Mouse (Mus musculus) layer of hippocampus, adult 9-11 months (tissue): ENCODE data around the gene Nln.

Experiments used
- DNase-seq: peaks from one replicate; pipeline ENCODE4 v3.0.0; 2022

Gene Nln

DNA sequence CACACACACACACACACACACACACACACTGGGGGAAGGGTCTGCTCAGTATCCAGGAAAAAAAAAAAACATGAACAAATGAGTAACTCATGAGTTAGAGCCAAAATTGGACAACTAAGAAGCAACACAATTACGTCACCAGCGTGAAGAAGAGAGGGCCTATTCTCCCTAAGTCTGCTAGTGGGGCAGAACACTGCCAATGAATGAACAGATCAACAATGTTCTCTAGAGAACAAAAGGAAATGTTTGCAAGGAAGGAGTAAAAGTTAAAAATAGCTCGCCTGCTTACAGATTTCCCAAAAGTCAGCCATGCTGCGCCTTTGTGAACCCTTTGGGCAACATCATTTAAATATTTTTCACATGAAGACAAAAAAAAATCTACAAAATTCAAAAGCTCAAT lies 69.6 kb downstream of the Nln start:
- peak; percentile 72 for DNase-seq

GRCm38 (mm10) chr13:104038891-104039290 lies 70.5 kb downstream of the Nln start:
- DNase-seq, result no peak

DNA sequence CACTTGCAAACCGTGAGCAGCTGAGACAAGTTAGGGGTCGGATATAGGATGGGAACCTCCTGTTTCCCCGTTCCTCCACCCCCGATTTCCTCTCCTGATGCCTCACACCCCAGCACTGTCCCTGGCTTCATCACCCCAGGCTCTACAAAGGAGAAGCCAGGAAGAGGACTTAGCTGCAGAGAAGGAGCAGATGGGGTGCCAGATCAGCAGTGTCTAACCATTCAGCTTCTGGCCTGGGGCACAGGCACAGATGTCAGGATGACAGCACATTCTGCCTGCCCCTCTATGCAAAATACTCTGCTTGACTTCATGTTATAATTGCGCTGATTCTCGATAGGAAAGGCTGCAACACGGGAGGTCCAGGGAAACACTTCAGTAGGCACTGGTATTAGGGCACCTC lies 71.1 kb downstream of the Nln start:
- no peak for DNase-seq

- DNase-seq, result no peak
Measured at GRCm38 (mm10) chr13:104037531-104038290, 71.7 kb downstream of the Nln start.

DNA sequence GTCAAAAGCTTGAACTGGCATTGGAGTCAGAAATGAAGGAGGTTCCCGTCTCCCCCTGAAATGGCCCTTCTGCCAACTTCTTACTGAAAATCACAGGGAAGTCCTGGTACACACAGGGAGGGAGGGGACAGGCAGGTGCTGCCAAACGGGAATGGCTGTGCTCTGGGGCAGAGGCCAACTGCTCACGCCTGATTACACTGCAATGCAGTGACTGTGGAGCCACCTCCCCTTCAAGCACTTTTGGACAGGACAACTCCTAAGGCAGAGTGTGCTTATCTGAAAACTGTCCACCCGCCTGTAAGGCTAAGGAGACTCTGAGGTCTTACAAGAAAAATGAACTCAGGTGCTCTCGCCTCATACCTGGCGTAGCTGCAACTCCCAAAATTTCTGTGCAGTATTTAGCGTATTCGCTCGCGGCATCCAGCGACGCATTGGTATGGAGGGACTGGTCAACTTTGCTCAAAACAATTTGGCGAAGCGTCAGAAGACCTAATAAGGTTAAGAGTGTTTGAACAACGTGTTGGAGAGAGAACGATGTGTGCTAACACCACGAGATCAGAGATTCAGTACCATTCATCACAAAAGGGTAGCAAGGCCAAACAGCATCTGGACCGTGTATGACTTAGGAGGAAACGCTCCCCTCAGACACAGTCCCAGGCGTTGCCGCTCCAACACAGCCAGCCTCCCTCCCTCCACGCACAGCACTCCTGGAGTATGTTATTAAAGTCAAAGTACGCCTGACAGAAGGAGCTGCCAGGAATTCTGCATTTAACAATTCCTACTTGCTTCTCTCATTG lies 72.7 kb downstream of the Nln start:
- DNase-seq, result no peak

DNA sequence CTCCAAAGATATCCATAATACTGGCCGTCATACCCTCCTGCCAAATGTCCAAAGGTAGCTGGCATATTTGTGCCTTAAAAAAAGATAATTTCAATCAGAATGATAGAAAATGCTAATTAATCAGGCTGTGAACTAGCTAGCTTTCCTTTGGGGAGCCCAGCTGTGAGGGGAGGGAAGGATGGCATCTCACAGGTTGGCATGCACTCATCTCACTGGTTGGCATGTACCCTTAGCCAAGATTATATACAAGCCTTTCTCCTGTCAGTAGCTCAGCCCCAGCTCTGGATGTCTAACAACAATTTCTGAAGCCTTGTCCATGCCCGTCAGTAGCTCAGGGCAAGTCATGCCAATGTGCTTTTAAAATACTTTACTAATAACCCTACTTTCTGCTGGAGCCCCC lies 73.8 kb downstream of the Nln start:
- DNase-seq, result no peak

DNA sequence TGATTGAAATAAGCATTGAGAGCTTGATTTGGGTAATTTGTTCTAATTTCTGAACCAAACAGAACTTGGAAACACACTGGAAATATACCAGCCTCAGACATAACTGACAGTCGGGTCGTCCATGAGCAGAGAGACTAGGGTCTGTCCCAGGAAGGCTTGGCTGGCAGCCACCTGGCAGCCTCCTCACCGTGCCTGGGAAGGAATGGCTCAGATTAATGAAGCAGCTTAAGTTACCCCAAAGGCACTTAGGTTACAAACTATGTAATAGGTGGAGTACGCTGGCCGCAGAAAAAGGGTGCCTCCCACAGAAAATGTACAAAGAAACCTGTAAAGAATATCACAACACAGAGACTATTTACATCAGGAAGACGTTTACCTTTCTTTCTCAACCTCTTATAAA lies 74.6 kb downstream of the Nln start:
- DNase-seq, result no peak

DNA sequence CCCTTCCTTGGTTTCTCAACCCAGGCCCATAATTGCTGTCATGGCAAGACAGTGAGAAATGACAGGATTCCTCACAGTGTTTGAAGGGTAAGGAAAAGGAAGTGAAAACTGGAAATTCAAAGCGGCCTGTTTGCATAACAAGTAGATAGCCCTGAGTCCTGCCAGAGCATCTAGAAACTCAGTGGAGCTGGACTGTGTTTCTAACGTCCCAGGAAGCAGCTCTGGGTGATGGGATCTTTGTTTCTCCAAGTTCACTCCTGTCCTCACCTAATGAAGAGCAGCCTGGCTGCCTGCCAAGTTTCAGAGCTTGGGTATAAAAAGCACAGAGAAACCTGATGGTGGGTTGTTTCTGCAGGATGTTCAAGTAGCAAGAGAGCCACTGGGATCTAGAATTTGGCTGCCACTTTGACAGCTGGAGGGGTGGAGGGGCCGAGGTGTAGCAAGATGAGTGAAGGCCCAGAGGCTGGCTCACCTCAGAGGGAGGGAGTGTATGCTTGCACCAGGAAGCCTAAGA lies 76.7 kb downstream of the Nln start:
- DNase-seq, result no peak

DNA sequence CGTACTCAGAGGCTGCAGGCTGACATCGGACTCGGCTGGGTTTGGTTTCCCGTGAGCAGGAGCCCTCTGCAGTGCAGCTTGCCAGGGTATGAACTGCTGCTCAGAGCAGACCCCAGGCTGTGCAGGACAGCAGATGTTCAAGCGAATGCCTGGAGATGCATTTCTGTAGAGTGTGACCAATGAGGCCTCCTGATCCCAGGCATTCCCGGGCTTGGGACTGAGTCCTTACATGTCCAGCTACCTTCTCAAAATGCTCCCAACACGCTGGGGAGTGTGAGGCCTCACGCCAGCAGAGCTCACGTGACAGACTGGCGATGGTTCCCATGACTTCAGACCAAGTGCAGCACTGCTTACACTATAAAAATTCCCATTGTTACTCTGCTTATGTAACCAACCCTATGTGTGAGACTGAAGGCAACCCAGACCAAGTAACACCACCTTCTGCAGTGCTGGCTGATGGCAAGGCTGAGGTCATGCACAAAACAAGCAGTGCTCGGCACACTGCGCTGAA lies 77.5 kb downstream of the Nln start:
- peak; percentile 82 for DNase-seq

GRCm38 (mm10) chr13:104030956-104031355 lies 78.5 kb downstream of the Nln start:
- DNase-seq, result no peak

GRCm38 (mm10) chr13:104029511-104029910 lies 79.9 kb downstream of the Nln start:
- no peak for DNase-seq

DNA sequence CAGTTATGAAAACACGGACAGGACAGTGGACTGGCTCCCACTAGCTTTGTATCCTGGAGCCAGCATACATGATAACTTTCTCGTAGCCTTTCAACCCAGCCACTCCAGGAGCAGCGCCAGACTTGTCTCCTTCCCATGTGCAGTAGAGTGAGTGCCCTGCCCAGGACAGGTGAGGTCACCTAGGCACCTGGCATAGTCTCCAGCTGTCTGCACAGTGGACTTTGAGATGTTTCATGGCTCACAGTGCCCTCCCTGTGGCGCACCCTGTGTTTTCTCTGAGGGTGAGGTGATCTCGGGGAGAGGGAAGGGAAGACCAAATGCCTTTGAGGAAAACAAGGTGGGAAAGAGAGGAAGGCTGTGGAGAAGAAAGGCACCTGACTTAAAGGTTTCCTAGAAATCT lies 80.3 kb downstream of the Nln start:
- no peak for DNase-seq

DNA sequence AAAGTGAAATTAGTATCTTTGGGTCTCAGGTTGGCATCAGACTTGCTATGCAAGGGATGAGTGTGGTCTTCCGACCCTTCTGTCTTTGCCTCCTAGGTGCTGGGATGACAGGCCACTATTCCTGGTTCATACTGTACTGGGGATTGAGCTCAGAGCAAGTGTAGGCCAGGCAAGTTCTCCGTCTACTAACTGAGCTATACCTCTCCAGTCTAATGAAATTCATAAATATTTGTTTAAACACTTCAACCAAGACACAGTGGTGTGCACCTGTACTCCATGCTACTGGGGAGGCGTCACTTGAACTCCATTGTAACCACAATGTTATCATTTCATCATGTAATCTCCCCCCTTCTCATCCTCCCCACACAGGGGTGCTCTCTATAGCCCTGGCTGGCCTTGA lies 82.9 kb downstream of the Nln start:
- no peak for DNase-seq

- no peak for DNase-seq
Measured at GRCm38 (mm10) chr13:104025710-104025995, 83.8 kb downstream of the Nln start.

DNA sequence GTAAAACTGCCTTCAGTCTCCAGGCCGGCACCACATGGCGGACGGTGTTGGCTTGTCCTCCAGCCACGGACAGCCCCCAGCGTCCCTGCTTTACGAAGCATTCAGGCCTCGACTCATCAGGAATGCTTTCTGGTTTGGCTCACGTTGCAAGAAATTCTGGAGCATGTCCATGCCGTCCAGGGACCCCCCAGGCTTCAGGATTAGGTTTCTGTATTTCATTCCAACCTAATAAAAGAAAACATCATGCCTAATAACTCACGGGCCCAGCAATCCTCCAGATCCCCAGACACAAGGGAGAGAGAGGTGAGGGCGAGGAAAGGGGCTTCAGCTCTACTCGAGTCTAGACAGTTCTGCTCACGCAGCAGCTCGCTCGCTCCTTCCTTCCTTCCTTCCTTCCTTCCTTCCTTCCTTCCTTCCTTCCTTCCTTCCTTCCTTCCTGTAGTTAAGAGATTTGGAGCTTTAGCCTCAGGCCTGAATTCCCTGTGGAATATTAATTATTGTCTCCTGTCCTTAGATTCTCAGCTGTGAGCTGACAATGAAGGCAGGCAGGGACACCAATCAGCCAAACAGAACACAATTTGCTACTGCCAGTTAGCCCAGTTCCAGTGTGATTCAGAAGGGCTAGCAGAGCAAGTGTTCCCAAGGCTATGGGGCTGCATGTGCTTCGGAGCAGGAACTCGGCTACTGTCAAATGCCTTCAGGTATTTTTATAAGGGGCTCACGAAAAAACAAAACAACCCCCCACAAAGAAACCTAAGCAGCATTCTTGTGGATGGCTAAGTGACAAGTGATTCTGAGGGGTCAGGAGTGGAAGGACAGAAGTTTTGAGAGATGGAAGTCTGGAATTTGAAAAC lies 84.3 kb downstream of the Nln start:
- DNase-seq, result no peak

- DNase-seq, result no peak
Measured at GRCm38 (mm10) chr13:104024275-104024674, 85.1 kb downstream of the Nln start.

DNA sequence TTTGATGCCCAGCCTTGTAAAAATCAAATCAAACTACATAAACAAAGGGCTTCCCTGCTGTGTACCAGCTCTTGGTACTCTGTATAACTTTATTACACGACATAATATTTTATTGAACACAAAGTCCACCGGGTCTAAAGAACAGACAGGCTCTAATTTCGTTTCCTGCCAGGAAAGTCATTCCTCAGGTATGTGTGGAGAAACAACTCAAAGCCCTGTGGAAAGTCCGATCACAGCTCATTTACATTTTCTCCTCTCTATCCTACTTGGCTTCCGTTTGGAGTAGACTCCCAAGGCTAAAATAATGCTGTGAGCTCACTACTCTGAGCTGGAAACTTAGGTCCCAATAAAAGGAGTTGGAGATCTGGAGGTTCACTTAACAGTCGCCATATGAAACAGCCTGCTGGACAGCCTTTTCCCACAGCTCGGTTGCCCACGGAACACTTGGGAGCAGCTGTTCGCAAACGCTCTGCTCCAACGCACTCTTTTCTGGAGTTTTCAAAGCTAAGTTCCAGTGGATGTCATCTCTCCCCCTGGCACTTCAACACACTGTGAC lies 86.0 kb downstream of the Nln start:
- no peak for DNase-seq

- no peak for DNase-seq
Measured at GRCm38 (mm10) chr13:104018466-104019076, 90.8 kb downstream of the Nln start.

GRCm38 (mm10) chr13:104015246-104016105 lies 93.9 kb downstream of the Nln start:
- peak; percentile 78 for DNase-seq

GRCm38 (mm10) chr13:104014038-104014437 lies 95.4 kb downstream of the Nln start:
- no peak for DNase-seq

DNA sequence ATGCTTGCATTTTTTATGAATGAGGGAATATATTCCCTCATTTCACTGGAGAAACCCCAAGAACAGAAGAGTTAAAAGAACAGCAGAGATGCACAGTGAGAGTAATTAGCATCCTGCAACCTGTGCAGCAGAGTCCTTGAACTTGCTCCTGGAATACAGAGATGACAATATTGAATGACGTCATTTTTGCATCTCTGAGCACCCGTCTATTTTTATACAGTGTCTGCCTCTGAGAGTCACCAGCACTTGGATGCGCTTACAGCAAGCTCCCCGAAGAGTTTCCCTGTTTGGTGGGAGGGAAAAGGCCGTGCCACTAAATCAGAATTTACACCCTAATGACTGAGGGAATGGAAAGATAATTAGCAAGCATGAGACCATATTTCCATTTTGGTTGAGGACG lies 96.0 kb downstream of the Nln start:
- no peak for DNase-seq
